ENCODE assay signal across 14 mouse cellular contexts in the genomic region with DNA sequence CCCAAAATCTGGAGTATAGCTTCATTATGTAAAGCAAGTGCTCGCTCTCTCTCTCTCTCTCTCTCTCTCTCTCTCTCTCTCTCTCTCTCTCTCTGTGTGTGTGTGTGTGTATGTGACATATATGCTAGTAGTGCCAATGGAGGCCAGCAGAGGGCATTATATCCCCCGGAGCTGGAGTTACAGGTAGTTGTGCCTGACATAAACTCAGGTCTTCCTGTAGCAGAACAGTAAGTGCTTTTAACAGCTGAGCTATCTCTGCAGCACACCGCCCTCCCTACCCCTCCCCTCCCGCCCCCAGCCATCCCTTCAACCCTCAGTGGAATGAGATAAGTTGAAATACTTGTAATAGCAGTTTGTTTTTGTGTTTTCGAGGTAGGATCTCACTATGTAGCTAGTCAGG. TPM values are rescaled to one million over a fixed set of nuclear protein-coding genes. Genes with fewer than 3 reads are reported as not detected.
A peak's percentile ranks its signal among the peaks of the same experiment; 100 is the strongest.
DNase-seq lines count a peak whose midpoint lies in the region; ATAC-seq and TF ChIP-seq lines count a peak whose summit lies in the region.
"Had no signal": no experiment of that assay in that cellular context is flagged by ENCODE, and none has a peak within 500 bp of the region (broad histone marks: within the 10 kb centered on the region; RNA-seq: fewer than 3 reads in every experiment).

No protein-coding gene starts in this region.

- H3K36me3 ChIP-seq in hindbrain, postnatal 0 days (ENCODE audit: insufficient read depth, low read length), result 0 out of 2 replicates have a peak, but pooled peaks cover 11% of the 10 kb centered on the region
- H3K36me3 ChIP-seq in hindbrain, embryonic 13.5 days, result peaks cover 76% of the 10 kb centered on the region
- peaks cover 53% of the 10 kb centered on the region for H3K36me3 ChIP-seq in liver, embryonic 13.5 days

- H3K4me2 ChIP-seq in hindbrain, postnatal 0 days (ENCODE audit: low read depth, low read length), result no peak overlapping the region
- no peak overlapping the region for H3K4me2 ChIP-seq in hindbrain, embryonic 13.5 days
- no peak overlapping the region for H3K4me2 ChIP-seq in liver, embryonic 13.5 days
- H3K4me2 ChIP-seq: embryonic facial prominence, embryonic 15.5 days; forebrain, embryonic 15.5 days had no signal

- H3K4me1 ChIP-seq in hindbrain, postnatal 0 days (ENCODE audit: insufficient read depth, low read length), result no peaks in the 10 kb centered on the region
- peaks cover 6% of the 10 kb centered on the region; the same call in 1 of the 2 replicates for H3K4me1 ChIP-seq in hindbrain, embryonic 13.5 days (replicated peaks)
- peaks cover 24% of the 10 kb centered on the region for H3K4me1 ChIP-seq in liver, embryonic 13.5 days (replicated peaks)
- H3K4me1 ChIP-seq: forebrain, embryonic 15.5 days had no signal

- H3K27me3 ChIP-seq in hindbrain, postnatal 0 days (ENCODE audit: insufficient read depth, low read length), result no peaks in the 10 kb centered on the region
- no peaks in the 10 kb centered on the region for H3K27me3 ChIP-seq in hindbrain, embryonic 13.5 days
- no peaks in the 10 kb centered on the region for H3K27me3 ChIP-seq in liver, embryonic 13.5 days
- H3K27me3 ChIP-seq: embryonic facial prominence, embryonic 15.5 days; forebrain, embryonic 15.5 days had no signal

- DNase-seq in hindbrain, postnatal 0 days (ENCODE audit: low spot score), result peak; percentile 27
- peak; percentile 59 for DNase-seq in A20 (ENCODE audit: low read depth, low spot score)
- DNase-seq in liver, embryonic 13.5 days, result peak; percentile 20
- no peak for DNase-seq in cerebellum, adult 11-12 months
- DNase-seq in T-cell, adult 2 months (ENCODE audit: low spot score), result no peak
- DNase-seq: cerebellum, adult 9-10 months; heart, adult 18-20 months; heart, postnatal 36 days; kidney, adult 8-10 months had no signal

- WGBS in hindbrain, postnatal 0 days, result 92% methylated on average over 5 of the region's 5 CpGs
- 89% methylated on average over 5 of the region's 5 CpGs for WGBS in hindbrain, embryonic 13.5 days
- WGBS in liver, embryonic 13.5 days (ENCODE audit: insufficient replicate concordance), result 55% methylated on average over 5 of the region's 5 CpGs

- no peak for ATAC-seq in hindbrain, postnatal 0 days
- no peak for ATAC-seq in hindbrain, embryonic 13.5 days (ENCODE audit: low FRiP score)
- ATAC-seq in common myeloid progenitor, adult 5-6 weeks (replicated peaks; ENCODE audit: low read depth, poor library complexity, severe bottlenecking), result peak; percentile 59; the same call in 1 of the 2 replicates
- ATAC-seq in liver, embryonic 13.5 days (ENCODE audit: low read depth), result peak; percentile 63; the same call in 1 of the 2 replicates
- no peak for ATAC-seq in frontal cortex, adult (ENCODE audit: low TSS enrichment)
- ATAC-seq: forebrain, embryonic 15.5 days had no signal

- H3K4me3 ChIP-seq in hindbrain, postnatal 0 days (ENCODE audit: low read length), result no peak overlapping the region
- no peak overlapping the region for H3K4me3 ChIP-seq in hindbrain, embryonic 13.5 days
- no peak overlapping the region for H3K4me3 ChIP-seq in liver, embryonic 13.5 days (replicated peaks)
- H3K4me3 ChIP-seq: embryonic facial prominence, embryonic 15.5 days; forebrain, embryonic 15.5 days had no signal

- no peak overlapping the region for H3K9ac ChIP-seq in hindbrain, postnatal 0 days (replicated peaks; ENCODE audit: low read length)
- no peak overlapping the region for H3K9ac ChIP-seq in hindbrain, embryonic 13.5 days
- no peak overlapping the region for H3K9ac ChIP-seq in liver, embryonic 13.5 days
- H3K9ac ChIP-seq: embryonic facial prominence, embryonic 15.5 days; forebrain, embryonic 15.5 days had no signal

- no peak overlapping the region for H3K27ac ChIP-seq in hindbrain, postnatal 0 days
- H3K27ac ChIP-seq in hindbrain, embryonic 13.5 days, result no peak overlapping the region
- no peak overlapping the region for H3K27ac ChIP-seq in liver, embryonic 13.5 days
- H3K27ac ChIP-seq: forebrain, embryonic 15.5 days had no signal

- TF ChIP-seq CTCF in hindbrain, postnatal 0 days (IDR thresholded peaks at IDR 0.05; ENCODE audit: low read depth), result peak; percentile 49

- no peaks in the 10 kb centered on the region for H3K9me3 ChIP-seq in hindbrain, postnatal 0 days (ENCODE audit: low read length)
- H3K9me3 ChIP-seq in hindbrain, embryonic 13.5 days, result no peaks in the 10 kb centered on the region
- H3K9me3 ChIP-seq in liver, embryonic 13.5 days (replicated peaks), result no peaks in the 10 kb centered on the region
- H3K9me3 ChIP-seq: embryonic facial prominence, embryonic 15.5 days; forebrain, embryonic 15.5 days had no signal

RNA-seq across cellular contexts. Expression of a gene that starts 30.5 kb away (rescaled TPM):
- 36.2 and 41.9 TPM in 2 replicates for total RNA-seq in hindbrain, postnatal 0 days (2014; rRNA removed)
- polyA plus RNA-seq in hindbrain, postnatal 0 days (2015; fragmentation: Nextera tagmentation; extraction: Ambion mirVana), result 32.7 and 33.0 TPM in 2 replicates
- polyA plus RNA-seq in hindbrain, embryonic 13.5 days (2015; fragmentation: Nextera tagmentation; extraction: Ambion mirVana), result 49.3 and 53.0 TPM in 2 replicates
- total RNA-seq in common myeloid progenitor, adult 5-6 weeks (2017), result 44.4 and 47.0 TPM in 2 replicates
- polyA plus RNA-seq in liver, embryonic 13.5 days (2015; fragmentation: Nextera tagmentation; extraction: Ambion mirVana), result 27.7 and 35.0 TPM in 2 replicates

RNA-seq across cellular contexts. Expression of a gene that starts 41.8 kb away (rescaled TPM):
- 14.7 and 24.9 TPM in 2 replicates for total RNA-seq in hindbrain, postnatal 0 days (2014; rRNA removed)
- 48.9 and 49.5 TPM in 2 replicates for polyA plus RNA-seq in hindbrain, postnatal 0 days (2015; fragmentation: Nextera tagmentation; extraction: Ambion mirVana)
- polyA plus RNA-seq in hindbrain, embryonic 13.5 days (2015; fragmentation: Nextera tagmentation; extraction: Ambion mirVana), result 71.3 and 74.0 TPM in 2 replicates
- 33.9 and 41.5 TPM in 2 replicates for total RNA-seq in common myeloid progenitor, adult 5-6 weeks (2017)
- polyA plus RNA-seq in liver, embryonic 13.5 days (2015; fragmentation: Nextera tagmentation; extraction: Ambion mirVana), result 47.8 and 52.0 TPM in 2 replicates

Comparison
In these comparisons a context has a peak if more than half of its experiments do, and no peak if none do; other contexts are left out.
1. ATAC-seq: peak in common myeloid progenitor, adult 5-6 weeks (single experiment) and liver, embryonic 13.5 days (single experiment); none in hindbrain, postnatal 0 days (single experiment), hindbrain, embryonic 13.5 days (single experiment) and frontal cortex, adult (single experiment).
2. DNase-seq: peak in hindbrain, postnatal 0 days (single experiment), A20 (single experiment) and liver, embryonic 13.5 days (single experiment); none in cerebellum, adult 11-12 months (single experiment) and T-cell, adult 2 months (single experiment).